Mouse (Mus musculus) olfactory bulb, adult 2 months (tissue): ENCODE results near the gene Creb5.

Source experiments
- CTCF ChIP-seq: fragments of 200-500 bp; IDR thresholded peaks from 2 replicates; pipeline ENCODE4 v1.5.1; 2012; ENCODE audit warnings: low read depth, mild to moderate bottlenecking, low read length, moderate library complexity; ENCODE audit not compliant: insufficient read depth
- POLR2A ChIP-seq: fragments of 200-500 bp; IDR thresholded peaks from 2 replicates; pipeline ENCODE4 v1.6.1; 2012; ENCODE audit warnings: mild to moderate bottlenecking, low read depth, low read length, moderate library complexity; ENCODE audit not compliant: insufficient read depth

DNA sequence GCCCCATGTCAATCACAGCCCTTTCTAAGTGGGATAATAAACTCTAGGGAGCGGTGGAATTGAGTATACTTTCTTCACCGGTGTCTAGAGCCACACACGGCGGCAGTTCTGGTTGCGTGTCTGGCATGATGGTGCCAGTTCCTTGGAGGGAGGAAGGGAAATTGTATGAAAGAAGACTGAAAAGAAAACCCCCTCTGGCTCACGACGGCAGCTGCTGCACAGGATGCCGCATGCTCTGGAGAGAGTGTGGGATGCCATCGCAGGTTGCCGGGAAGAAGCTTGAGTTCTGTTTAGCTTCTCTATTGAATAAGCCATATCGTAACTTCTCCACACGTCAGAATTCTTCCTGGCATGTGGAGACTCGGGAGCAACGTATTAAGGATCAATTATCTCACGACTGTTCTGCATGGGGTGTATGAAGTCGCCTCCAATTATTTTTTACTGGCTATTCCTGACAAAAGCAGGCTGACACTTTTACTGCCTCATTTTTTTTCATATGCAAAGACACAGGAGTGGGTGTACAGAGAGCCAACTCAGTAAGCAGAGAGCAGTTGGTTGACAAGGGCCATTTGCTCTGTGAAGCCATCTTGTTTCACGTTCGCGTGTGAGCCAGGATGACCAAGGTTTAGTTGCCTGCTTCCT, 296.3 kb downstream of the Creb5 start:
- TF ChIP-seq POLR2A: no peak
- TF ChIP-seq CTCF: no peak
